Mouse (Mus musculus): ENCODE results near the gene Mfsd9. TPM values are rescaled to one million over a fixed set of nuclear protein-coding genes. Genes with fewer than 3 reads are reported as not detected.

Gene Mfsd9
- polyA plus RNA-seq, 2 experiments = 0.36 to 0.70 TPM

DNA sequence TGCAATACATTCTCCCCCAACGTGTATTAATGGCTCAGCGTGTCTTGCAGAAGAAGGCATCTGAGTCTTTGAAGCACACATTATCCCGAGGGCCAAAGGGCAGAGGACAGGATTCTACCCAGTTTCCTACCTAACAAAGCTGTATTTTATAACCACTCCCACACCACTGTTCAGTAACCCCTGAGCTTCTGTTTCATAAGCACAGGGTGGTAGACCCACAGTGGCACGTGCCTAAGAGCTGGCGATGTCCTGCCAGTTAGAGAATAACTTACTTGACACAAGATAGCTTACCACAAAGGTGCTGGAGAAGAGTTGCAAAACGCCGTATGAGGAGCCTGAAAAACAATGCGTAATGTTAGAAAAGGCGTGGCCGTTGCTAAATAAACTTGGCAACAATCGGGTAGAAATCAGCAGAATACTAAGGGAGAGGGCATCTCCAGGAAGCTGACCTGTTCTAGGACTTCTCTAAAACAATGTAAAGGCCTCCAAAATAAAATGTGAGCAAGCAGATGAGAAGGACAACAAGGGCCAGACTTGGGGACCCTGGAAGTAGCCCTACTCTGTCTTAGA, 4.5 kb downstream of the Mfsd9 start:
- Histone ChIP-seq H3K27me3 (ENCODE audit: control insufficient read depth, insufficient read depth, low read length) (no peaks in the 10 kb centered on the region), H3K36me3 (replicated peaks; ENCODE audit: control insufficient read depth, insufficient read depth, low read depth) (no peaks in the 10 kb centered on the region), H3K4me1 (replicated peaks; ENCODE audit: control insufficient read depth in 2 of 2, insufficient read depth in 2 of 2, low read length in 1 of 2) (peaks cover 0 to 8% of the 10 kb centered on the region in 2 experiments; a peak in 2 of 4 replicates), H3K4me2 (ENCODE audit: low read depth) (no peak overlapping the region), H3K9me3 (ENCODE audit: control insufficient read depth, low read length) (no peaks in the 10 kb centered on the region), H3K27ac (no peak overlapping the region), H3K9ac (replicated peaks) (no peak overlapping the region), H3K4me3 (ENCODE audit: insufficient read depth in 1 of 2, low read depth in 2 of 2, low read length in 2 of 2) (no peak overlapping the region)
- ATAC-seq (ENCODE audit: insufficient read depth) = no peak
- TF ChIP-seq CTCF (IDR thresholded peaks at IDR 0.05; ENCODE audit: low read depth) = no peak
- no peak for TF ChIP-seq EP300 (IDR thresholded peaks at IDR 0.05; ENCODE audit: low read depth)
- DNase-seq (ENCODE audit: low read depth in 3 of 3, low spot score in 3 of 3) = no peak
- WGBS (ENCODE audit: insufficient replicate concordance) = 73% methylated on average over 11 of the region's 11 CpGs

DNA sequence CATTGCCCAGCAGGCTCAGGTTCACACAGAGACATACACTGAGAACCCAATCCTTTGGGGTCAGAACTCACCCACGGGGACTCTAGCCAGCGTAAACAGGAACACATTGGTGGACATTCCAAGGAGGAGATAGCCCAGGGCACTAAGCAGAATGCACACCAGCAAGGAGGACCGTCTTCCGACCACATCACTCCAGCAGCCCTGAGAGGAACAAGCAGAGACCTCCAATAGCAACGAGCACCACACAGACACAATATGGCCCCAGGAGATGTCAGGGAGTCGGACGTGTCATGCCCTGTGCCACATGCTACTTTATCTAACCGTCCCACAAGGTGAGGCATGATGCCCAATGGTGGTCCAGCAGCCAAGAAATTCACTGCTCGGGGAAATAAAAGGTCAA, 6.2 kb downstream of the Mfsd9 start:
- H3K27ac ChIP-seq = no peak overlapping the region
- no peaks in the 10 kb centered on the region for H3K9me3 ChIP-seq (ENCODE audit: control insufficient read depth, low read length)
- no peaks in the 10 kb centered on the region for H3K27me3 ChIP-seq (ENCODE audit: control insufficient read depth, insufficient read depth, low read length)
- no peak overlapping the region for H3K9ac ChIP-seq (replicated peaks)
- no peaks in the 10 kb centered on the region for H3K36me3 ChIP-seq (replicated peaks; ENCODE audit: control insufficient read depth, insufficient read depth, low read depth)
- H3K4me1 ChIP-seq (replicated peaks; ENCODE audit: control insufficient read depth in 2 of 2, insufficient read depth in 2 of 2, low read length in 1 of 2) = no peaks in the 10 kb centered on the region
- no peak for ATAC-seq (ENCODE audit: insufficient read depth)
- no peak overlapping the region for H3K4me2 ChIP-seq (ENCODE audit: low read depth)
- WGBS (ENCODE audit: insufficient replicate concordance) = 75% methylated on average over 9 of the region's 9 CpGs
- TF ChIP-seq EP300 (IDR thresholded peaks at IDR 0.05; ENCODE audit: low read depth) (no peak), CTCF (IDR thresholded peaks at IDR 0.05; ENCODE audit: low read depth) (no peak)
- no peak for DNase-seq (ENCODE audit: low read depth in 3 of 3, low spot score in 3 of 3)
- H3K4me3 ChIP-seq (ENCODE audit: insufficient read depth in 1 of 2, low read depth in 2 of 2, low read length in 2 of 2) = no peak overlapping the region

DNA sequence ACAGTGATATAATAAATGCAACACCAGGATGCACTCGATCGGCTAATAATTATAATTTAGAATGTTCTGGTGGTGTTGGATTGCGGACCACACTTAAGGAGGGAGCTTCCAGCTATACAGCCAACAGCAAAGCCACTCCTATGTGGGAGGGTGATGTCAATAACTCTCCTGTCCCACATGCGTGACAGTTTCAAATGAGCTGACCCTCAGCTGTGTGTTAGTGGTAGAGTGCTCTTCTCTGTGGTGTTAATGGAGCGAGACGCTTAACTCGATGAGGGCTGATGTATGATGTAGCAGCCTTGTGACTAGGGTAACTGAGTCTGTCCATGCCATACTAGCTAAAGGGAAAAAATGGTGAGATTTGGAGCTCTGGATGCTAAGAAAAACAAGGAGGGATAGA, 7.0 kb downstream of the Mfsd9 start:
- H3K27me3 ChIP-seq (ENCODE audit: control insufficient read depth, insufficient read depth, low read length) = no peaks in the 10 kb centered on the region
- H3K27ac ChIP-seq = no peak overlapping the region
- no peak overlapping the region for H3K4me2 ChIP-seq (ENCODE audit: low read depth)
- DNase-seq (ENCODE audit: low read depth in 3 of 3, low spot score in 3 of 3) (no peak), ATAC-seq (ENCODE audit: insufficient read depth) (no peak)
- no peaks in the 10 kb centered on the region for H3K4me1 ChIP-seq (replicated peaks; ENCODE audit: control insufficient read depth in 2 of 2, insufficient read depth in 2 of 2, low read length in 1 of 2)
- H3K9me3 ChIP-seq (ENCODE audit: control insufficient read depth, low read length) = no peaks in the 10 kb centered on the region
- WGBS (ENCODE audit: insufficient replicate concordance) = 86% methylated on average over 7 of the region's 7 CpGs
- H3K36me3 ChIP-seq (replicated peaks; ENCODE audit: control insufficient read depth, insufficient read depth, low read depth) = no peaks in the 10 kb centered on the region
- H3K4me3 ChIP-seq (ENCODE audit: insufficient read depth in 1 of 2, low read depth in 2 of 2, low read length in 2 of 2) = no peak overlapping the region
- TF ChIP-seq EP300 (IDR thresholded peaks at IDR 0.05; ENCODE audit: low read depth) (no peak), CTCF (IDR thresholded peaks at IDR 0.05; ENCODE audit: low read depth) (no peak)
- no peak overlapping the region for H3K9ac ChIP-seq (replicated peaks)

DNA sequence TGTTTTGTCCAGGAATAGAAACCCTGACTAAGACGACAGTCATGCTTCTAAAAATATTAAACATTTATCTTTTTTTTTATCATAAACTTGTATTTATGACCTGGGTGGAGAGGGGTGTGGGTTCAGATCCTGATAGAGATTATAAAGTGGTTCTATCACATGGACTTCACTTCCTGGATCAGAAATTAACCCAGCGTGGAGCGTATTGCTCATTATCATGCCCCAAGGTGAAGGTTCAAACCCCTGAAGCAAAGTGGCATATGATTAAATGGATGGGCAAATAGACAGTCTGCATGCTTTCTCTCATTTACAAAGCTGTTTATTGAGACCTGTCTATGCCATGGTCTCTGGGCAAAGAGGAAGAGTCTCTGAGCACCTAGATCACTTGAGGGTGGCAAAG, 13.7 kb downstream of the Mfsd9 start:
- WGBS (ENCODE audit: insufficient replicate concordance) = 67% methylated on average over 3 of the region's 3 CpGs
- Histone ChIP-seq H3K27me3 (ENCODE audit: control insufficient read depth, insufficient read depth, low read length) (no peaks in the 10 kb centered on the region), H3K9ac (replicated peaks) (no peak overlapping the region), H3K27ac (no peak overlapping the region), H3K36me3 (replicated peaks; ENCODE audit: control insufficient read depth, insufficient read depth, low read depth) (no peaks in the 10 kb centered on the region), H3K4me2 (ENCODE audit: low read depth) (no peak overlapping the region), H3K9me3 (ENCODE audit: control insufficient read depth, low read length) (no peaks in the 10 kb centered on the region), H3K4me1 (replicated peaks; ENCODE audit: control insufficient read depth in 2 of 2, insufficient read depth in 2 of 2, low read length in 1 of 2) (peaks cover 5 to 8% of the 10 kb centered on the region in 2 experiments; a peak in 2 of 4 replicates), H3K4me3 (ENCODE audit: insufficient read depth in 1 of 2, low read depth in 2 of 2, low read length in 2 of 2) (no peak overlapping the region)
- ATAC-seq (ENCODE audit: insufficient read depth) (no peak), DNase-seq (ENCODE audit: low read depth in 3 of 3, low spot score in 3 of 3) (no peak)
- TF ChIP-seq EP300 (IDR thresholded peaks at IDR 0.05; ENCODE audit: low read depth) (no peak), CTCF (IDR thresholded peaks at IDR 0.05; ENCODE audit: low read depth) (no peak)

DNA sequence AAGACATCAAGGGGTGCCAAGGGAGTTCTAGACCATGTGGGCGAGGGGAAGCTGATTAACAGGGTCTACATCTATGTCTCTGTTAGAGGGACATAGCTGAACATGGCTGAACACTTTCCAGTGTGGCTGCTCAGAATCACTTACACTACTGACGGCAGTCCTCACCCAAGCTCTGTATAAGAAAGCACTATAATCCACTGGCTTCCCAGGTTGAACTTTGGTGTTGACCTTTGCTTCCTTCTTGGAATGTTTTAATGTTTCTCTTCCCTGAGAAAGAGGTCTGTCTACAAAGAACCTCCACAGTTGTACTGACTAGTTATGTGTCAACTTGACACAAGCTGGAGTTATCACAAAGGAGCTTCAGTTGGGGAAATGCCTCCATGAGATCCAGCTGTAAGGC, 14.4 kb downstream of the Mfsd9 start:
- no peak for TF ChIP-seq CTCF (IDR thresholded peaks at IDR 0.05; ENCODE audit: low read depth)
- no peak for TF ChIP-seq EP300 (IDR thresholded peaks at IDR 0.05; ENCODE audit: low read depth)
- DNase-seq (ENCODE audit: low read depth in 3 of 3, low spot score in 3 of 3) (no peak), ATAC-seq (ENCODE audit: insufficient read depth) (no peak)
- no peaks in the 10 kb centered on the region for H3K27me3 ChIP-seq (ENCODE audit: control insufficient read depth, insufficient read depth, low read length)
- H3K36me3 ChIP-seq (replicated peaks; ENCODE audit: control insufficient read depth, insufficient read depth, low read depth) = no peaks in the 10 kb centered on the region
- H3K27ac ChIP-seq = no peak overlapping the region
- H3K9me3 ChIP-seq (ENCODE audit: control insufficient read depth, low read length) = no peaks in the 10 kb centered on the region
- peaks cover 8 to 11% of the 10 kb centered on the region in 2 experiments; a peak in 3 of 4 replicates for H3K4me1 ChIP-seq (replicated peaks; ENCODE audit: control insufficient read depth in 2 of 2, insufficient read depth in 2 of 2, low read length in 1 of 2)
- no peak overlapping the region for H3K9ac ChIP-seq (replicated peaks)
- H3K4me2 ChIP-seq (ENCODE audit: low read depth) = no peak overlapping the region
- 61% methylated on average over 2 of the region's 2 CpGs for WGBS (ENCODE audit: insufficient replicate concordance)
- no peak overlapping the region for H3K4me3 ChIP-seq (ENCODE audit: insufficient read depth in 1 of 2, low read depth in 2 of 2, low read length in 2 of 2)

Measured in liver, embryonic 14.5 days (tissue).